Mouse (Mus musculus): ENCODE measurements around the gene Krtap3-2. TPM values are rescaled to one million over a fixed set of nuclear protein-coding genes. Genes with fewer than 3 reads are reported as not detected.

The Krtap3-2 gene
- polyA plus RNA-seq, 1 experiment = not detected

- 28% methylated on average over 8 of the region's 8 CpGs for WGBS
- peak; percentile 71 for DNase-seq (ENCODE audit: low read depth, low spot score)
These were observed 42.6 kb downstream of the Krtap3-2 start for GRCm38 (mm10) chr11:99514098-99514497.

Other genes with a start within 250 kb of the Krtap3-2 start
- not detected in 2 replicates for gene Krt25, start 233.9 kb downstream of the Krtap3-2 start, polyA plus RNA-seq (2012; rRNA removed)
- gene Krt26, start 218.9 kb downstream of the Krtap3-2 start, polyA plus RNA-seq (2012; rRNA removed) = not detected in 2 replicates
- gene Krt27, start 205.7 kb downstream of the Krtap3-2 start, polyA plus RNA-seq (2012; rRNA removed) = not detected in 2 replicates
- gene Krt28, start 181.9 kb downstream of the Krtap3-2 start, polyA plus RNA-seq (2012; rRNA removed) = 0.06 TPM in 1 of 2 replicates, not detected in the other
- 0.84 and 1.1 TPM in 2 replicates for gene Krt10, start 167.5 kb downstream of the Krtap3-2 start, polyA plus RNA-seq (2012; rRNA removed)
- gene Krt12, start 134.6 kb downstream of the Krtap3-2 start, polyA plus RNA-seq (2012; rRNA removed) = 3.9 and 4.5 TPM in 2 replicates
- 409 and 926 TPM in 2 replicates for gene Krt20, start 118.7 kb downstream of the Krtap3-2 start, polyA plus RNA-seq (2012; rRNA removed)
- 1.0 and 2.8 TPM in 2 replicates for gene Krt23, start 63.7 kb downstream of the Krtap3-2 start, polyA plus RNA-seq (2012; rRNA removed)
- not detected in 2 replicates for gene Krt39, start 35.5 kb downstream of the Krtap3-2 start, polyA plus RNA-seq (2012; rRNA removed)
- not detected in 2 replicates for gene Krt40, start 13.7 kb downstream of the Krtap3-2 start, polyA plus RNA-seq (2012; rRNA removed)
- not detected in 2 replicates for gene Krtap3-3, start 6.0 kb downstream of the Krtap3-2 start, polyA plus RNA-seq (2012; rRNA removed)
- gene Gm11939, start 2.6 kb upstream of the Krtap3-2 start, polyA plus RNA-seq (2012; rRNA removed) = not detected in 2 replicates
- gene Krtap3-1, start 9.8 kb upstream of the Krtap3-2 start, polyA plus RNA-seq (2012; rRNA removed) = 0.30 and 0.55 TPM in 2 replicates
- not detected in 2 replicates for gene Krtap1-5, start 24.2 kb upstream of the Krtap3-2 start, polyA plus RNA-seq (2012; rRNA removed)
- not detected in 2 replicates for gene Krtap1-4, start 26.8 kb upstream of the Krtap3-2 start, polyA plus RNA-seq (2012; rRNA removed)
- not detected in 2 replicates for gene Krtap1-3, start 34.5 kb upstream of the Krtap3-2 start, polyA plus RNA-seq (2012; rRNA removed)
- gene Krtap9-3, start 41.3 kb upstream of the Krtap3-2 start, polyA plus RNA-seq (2012; rRNA removed) = not detected in 2 replicates
- gene Gm11938, start 46.5 kb upstream of the Krtap3-2 start, polyA plus RNA-seq (2012; rRNA removed) = 0.21 TPM in 1 of 2 replicates, not detected in the other
- gene Gm11937, start 53.3 kb upstream of the Krtap3-2 start, polyA plus RNA-seq (2012; rRNA removed) = not detected in 2 replicates
- gene Krtap2-4, start 58.0 kb upstream of the Krtap3-2 start, polyA plus RNA-seq (2012; rRNA removed) = 0.22 TPM in 1 of 2 replicates, not detected in the other
- 0.26 TPM in 1 of 2 replicates, not detected in the other for gene Gm11562, start 63.6 kb upstream of the Krtap3-2 start, polyA plus RNA-seq (2012; rRNA removed)
- not detected in 2 replicates for gene Krtap4-1, start 71.4 kb upstream of the Krtap3-2 start, polyA plus RNA-seq (2012; rRNA removed)
- not detected in 2 replicates for gene Krtap4-2, start 78.2 kb upstream of the Krtap3-2 start, polyA plus RNA-seq (2012; rRNA removed)
- gene Krtap4-7, start 87.2 kb upstream of the Krtap3-2 start, polyA plus RNA-seq (2012; rRNA removed) = not detected in 2 replicates
- gene Gm11555, start 93.4 kb upstream of the Krtap3-2 start, polyA plus RNA-seq (2012; rRNA removed) = not detected in 2 replicates
- not detected in 2 replicates for gene Gm11563, start 102.1 kb upstream of the Krtap3-2 start, polyA plus RNA-seq (2012; rRNA removed)
- not detected in 2 replicates for gene Krtap4-6, start 109.1 kb upstream of the Krtap3-2 start, polyA plus RNA-seq (2012; rRNA removed)
- gene Gm14190, start 133.9 kb upstream of the Krtap3-2 start, polyA plus RNA-seq (2012; rRNA removed) = not detected in 2 replicates
- gene Gm14180, start 177.4 kb upstream of the Krtap3-2 start, polyA plus RNA-seq (2012; rRNA removed) = not detected in 2 replicates
- gene Gm11595, start 216.1 kb upstream of the Krtap3-2 start, polyA plus RNA-seq (2012; rRNA removed) = not detected in 2 replicates
- not detected in 2 replicates for gene Krtap4-8, start 223.9 kb upstream of the Krtap3-2 start, polyA plus RNA-seq (2012; rRNA removed)
- gene Krtap4-9, start 228.3 kb upstream of the Krtap3-2 start, polyA plus RNA-seq (2012; rRNA removed) = not detected in 2 replicates
- gene Gm11596, start 236.6 kb upstream of the Krtap3-2 start, polyA plus RNA-seq (2012; rRNA removed) = not detected in 2 replicates
- not detected in 2 replicates for gene Gm11569, start 242.1 kb upstream of the Krtap3-2 start, polyA plus RNA-seq (2012; rRNA removed)
- not detected in 2 replicates for gene Gm11554, start 247.6 kb upstream of the Krtap3-2 start, polyA plus RNA-seq (2012; rRNA removed)